Mouse (Mus musculus) hindbrain, embryonic 15.5 days (tissue): ENCODE results near the gene Nyap1. TPM values are rescaled to one million over a fixed set of nuclear protein-coding genes. Genes with fewer than 3 reads are reported as not detected.

Experiments used
- ATAC-seq: fragments of 200-750 bp; cut with Nextera tagmentation; 2 replicates; pipeline ENCODE4 v1.8.0; 2017; ENCODE audit warnings: low read depth, moderate number of reproducible peaks, moderate TSS enrichment; ENCODE audit not compliant: low FRiP score
- H3K27ac ChIP-seq: fragments of 300-500 bp; sonication (generic); replicated peaks from 2 replicates; pipeline ENCODE4 v1.5.1; 2015; ENCODE audit warnings: mild to moderate bottlenecking, inconsistent platforms
- H3K27me3 ChIP-seq: fragments of 300-500 bp; sonication (generic); 2 replicates; pipeline ENCODE4 v1.6.1; 2015; ENCODE audit warnings: control low read depth, inconsistent platforms
- H3K36me3 ChIP-seq: fragments of 300-500 bp; sonication (generic); 2 replicates; pipeline ENCODE4 v1.6.1; 2015; ENCODE audit warnings: control low read depth, inconsistent platforms
- H3K4me1 ChIP-seq: fragments of 300-500 bp; sonication (generic); replicated peaks from 2 replicates; pipeline ENCODE4 v1.6.1; 2015; ENCODE audit warnings: control low read depth, inconsistent platforms
- H3K4me2 ChIP-seq: fragments of 300-500 bp; sonication (generic); 2 replicates; pipeline ENCODE4 v1.6.1; 2015; ENCODE audit warnings: moderate library complexity, mild to moderate bottlenecking, inconsistent platforms
- H3K4me3 ChIP-seq: fragments of 300-500 bp; sonication (generic); 2 replicates; pipeline ENCODE4 v1.5.1; 2015; ENCODE audit warnings: mild to moderate bottlenecking, inconsistent platforms
- H3K9ac ChIP-seq: fragments of 300-500 bp; sonication (generic); 2 replicates; pipeline ENCODE4 v1.6.1; 2015; ENCODE audit warnings: inconsistent platforms
- H3K9me3 ChIP-seq: fragments of 300-500 bp; sonication (generic); 2 replicates; pipeline ENCODE4 v1.6.1; 2016; ENCODE audit warnings: control low read depth, inconsistent platforms
- WGBS: fragments of 180-500 bp; shearing (Covaris S2); methylation state at CpG from one replicate; pipeline ENCODE4 v1.1.7; 2015; 5-methylcytosine and 5-hydroxymethylcytosine counted together
- polyA plus RNA-seq: library from polyadenylated mRNA; unstranded; fragments of >200 nt; fragmentation: Nextera tagmentation; extraction: Ambion mirVana; gene quantifications from 2 replicates; pipeline ENCODE4 v1.2.1, GENCODE M21; 2015

The Nyap1 gene
- 44.1 and 48.5 TPM in 2 replicates for polyA plus RNA-seq

DNA sequence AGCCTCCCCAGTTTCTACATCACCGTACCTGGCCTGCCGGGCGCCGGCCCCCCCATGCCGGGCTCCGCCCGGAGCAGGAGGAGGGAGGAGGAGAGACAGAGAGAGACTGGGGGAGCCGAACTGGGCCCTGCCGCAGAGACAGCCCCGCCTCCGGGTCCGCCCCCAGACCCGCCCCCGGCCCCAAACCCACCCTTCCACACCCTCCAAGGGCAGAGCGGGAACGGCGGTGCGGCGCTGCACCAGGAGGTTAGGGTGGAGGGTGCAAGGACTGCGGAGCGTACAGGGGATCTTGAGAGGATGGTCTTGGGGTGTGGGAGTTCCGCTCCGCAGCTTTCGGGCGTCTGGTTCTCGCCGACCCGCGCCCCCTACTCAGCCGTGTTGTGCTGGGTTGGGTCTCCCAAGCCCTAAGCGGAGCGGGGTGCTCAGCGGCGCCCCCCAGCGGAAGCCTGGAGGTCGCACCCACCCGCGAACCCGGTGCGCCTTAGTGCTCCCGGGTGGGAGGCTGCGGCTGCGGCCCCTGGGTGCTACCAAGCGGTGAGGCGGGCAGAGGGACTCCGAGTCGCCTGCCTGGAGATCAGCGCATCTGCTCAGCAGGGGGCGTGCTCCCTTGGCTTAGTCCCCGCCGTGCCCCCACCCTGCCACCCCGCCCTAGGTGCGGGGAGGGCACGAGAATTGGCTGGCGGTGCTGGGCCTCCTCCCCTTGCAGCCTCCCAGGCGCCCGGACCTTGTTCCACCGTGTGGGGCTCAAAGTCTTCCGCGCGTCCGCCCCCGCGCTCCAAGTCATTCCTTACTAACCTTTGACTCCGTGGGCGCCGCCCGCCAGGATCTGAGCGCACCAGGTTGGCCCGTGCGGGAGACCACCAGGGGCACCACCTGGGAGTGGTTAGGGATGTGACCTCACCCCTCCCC lies at the start of gene Nyap1:
TSS of gene Nyap1 (minus strand) at position 585 of the 909 bp plus-strand sequence.
- 0 out of 2 replicates have a peak, but pooled peaks cover 10% of the 10 kb centered on the region for H3K36me3 ChIP-seq
- H3K4me1 ChIP-seq: peaks cover 41% of the 10 kb centered on the region
- 0% methylated on average over 64 of the region's 71 CpGs for WGBS
- peak within 1 kb of the TSS; percentile 62 for H3K9ac ChIP-seq
- H3K27ac ChIP-seq: peak within 1 kb of the TSS; percentile 93
- peak within 1 kb of the TSS; percentile 94 for H3K4me2 ChIP-seq
- H3K27me3 ChIP-seq: no peaks in the 10 kb centered on the region
- peak within 1 kb of the TSS; percentile 64 for H3K4me3 ChIP-seq
- ATAC-seq: peak; percentile 90
- no peaks in the 10 kb centered on the region for H3K9me3 ChIP-seq

DNA sequence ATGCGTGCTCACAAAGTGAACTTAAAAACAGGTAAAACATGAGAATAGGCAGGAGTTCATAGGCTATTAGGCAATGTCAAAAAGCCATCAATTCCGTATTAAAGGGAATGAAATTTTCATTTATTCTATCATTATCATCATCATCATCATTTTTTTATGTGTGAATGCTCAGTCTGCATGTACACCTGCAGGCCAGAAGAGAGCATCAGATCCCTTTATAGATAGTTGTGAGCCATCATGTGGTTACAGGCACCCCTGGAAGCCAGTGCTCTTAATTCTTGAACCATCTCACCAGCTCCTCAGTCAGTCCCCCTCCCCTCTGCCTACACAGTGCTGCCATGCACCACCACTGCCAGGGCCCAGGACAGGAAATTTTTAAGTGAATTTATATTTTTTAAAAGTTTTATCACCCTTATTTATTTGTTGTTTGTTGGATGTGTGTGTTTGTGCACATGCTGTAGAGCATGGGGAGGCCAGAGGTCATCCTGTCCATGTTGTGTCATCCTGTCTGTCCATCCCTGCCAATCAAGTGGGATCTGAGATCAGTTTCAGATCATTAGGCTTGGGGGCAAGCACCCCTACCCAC lies 47.6 kb upstream of the Nyap1 start:
- 95% methylated on average over 2 of the region's 2 CpGs for WGBS
- Histone ChIP-seq H3K4me2 (no peak overlapping the region), H3K4me3 (no peak overlapping the region), H3K4me1 (peaks cover 20% of the 10 kb centered on the region), H3K27me3 (no peaks in the 10 kb centered on the region; the same call in 1 of the 2 replicates), H3K36me3 (no peaks in the 10 kb centered on the region), H3K9ac (no peak overlapping the region), H3K9me3 (no peaks in the 10 kb centered on the region), H3K27ac (no peak overlapping the region)
- no peak for ATAC-seq

DNA sequence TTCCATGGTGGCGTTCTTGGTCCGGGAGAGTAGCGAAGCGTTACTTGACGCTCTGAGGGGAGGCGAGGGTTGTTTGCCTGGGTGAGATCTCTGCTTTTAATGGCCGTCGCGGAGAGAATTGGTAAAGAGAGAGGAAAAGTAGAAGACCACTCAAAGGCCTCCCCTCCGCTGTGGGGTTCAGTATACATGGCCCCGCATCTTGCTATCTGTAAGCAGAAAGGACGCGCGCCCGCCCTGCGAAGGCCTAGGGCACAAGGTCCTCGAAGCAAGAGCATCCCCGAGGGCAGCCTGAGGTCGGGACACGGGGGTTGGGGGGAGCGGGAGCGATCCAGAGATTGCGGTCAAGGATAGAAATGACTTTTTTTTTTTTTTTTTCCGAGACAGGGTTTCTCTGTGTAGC lies 46.8 kb upstream of the Nyap1 start:
- Histone ChIP-seq H3K4me2 (peak overlapping the region; percentile 79), H3K9ac (peak overlapping the region; percentile 16; the same call in 1 of the 2 replicates), H3K27me3 (no peaks in the 10 kb centered on the region; the same call in 1 of the 2 replicates), H3K4me3 (peak overlapping the region; percentile 77), H3K36me3 (0 out of 2 replicates have a peak, but pooled peaks cover 3% of the 10 kb centered on the region), H3K27ac (no peak overlapping the region), H3K4me1 (peaks cover 29% of the 10 kb centered on the region), H3K9me3 (no peaks in the 10 kb centered on the region)
- no peak for ATAC-seq
- 72% methylated on average over 24 of the region's 24 CpGs for WGBS

DNA sequence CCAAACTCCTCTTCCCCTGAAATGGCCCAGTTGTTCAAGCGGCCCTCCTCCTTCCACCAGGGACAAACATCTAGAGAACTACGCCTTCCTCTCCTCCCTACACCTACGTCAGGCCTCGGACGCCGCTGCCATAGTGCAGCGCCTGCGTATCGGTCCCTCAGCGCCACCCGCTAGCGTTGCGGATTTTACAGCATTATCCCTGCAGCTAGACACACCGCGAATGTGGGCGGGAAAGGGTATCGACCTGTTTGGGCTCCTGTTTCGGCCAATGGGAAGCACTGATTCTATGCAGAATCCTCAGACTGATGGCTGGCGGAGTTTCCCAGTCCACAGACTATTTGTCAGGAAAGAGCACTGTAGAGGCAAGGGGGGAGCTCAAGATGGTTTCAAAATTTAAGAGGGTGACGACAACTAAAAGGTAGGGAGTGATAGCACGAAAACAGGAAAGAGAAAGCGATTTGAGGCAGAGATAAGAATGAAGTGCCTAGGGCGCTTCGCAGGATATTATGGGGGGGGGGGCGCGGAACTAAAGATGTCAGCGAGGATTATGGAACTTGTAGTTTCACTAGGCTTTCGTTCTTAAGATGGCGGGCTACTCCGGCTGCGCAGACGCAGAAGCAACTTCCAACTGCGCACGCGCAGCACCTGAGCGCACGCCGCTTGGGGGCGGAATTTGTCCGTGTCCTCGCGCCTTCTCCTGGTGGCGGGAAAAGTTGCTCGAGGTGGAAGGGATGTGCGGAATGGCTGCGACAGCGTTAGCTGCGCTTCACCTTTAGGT lies 45.9 kb upstream of the Nyap1 start, which contains the start of the genes Mepce and Zcwpw1:
TSS of gene Mepce (minus strand) at position 505 of the 778 bp plus-strand sequence.
TSS of gene Zcwpw1 (plus strand) at position 648 of the 778 bp plus-strand sequence.
- Histone ChIP-seq H3K9me3 (no peaks in the 10 kb centered on the region), H3K27ac (peak within 1 kb of the TSS; percentile 99), H3K9ac (peak within 1 kb of the TSS; percentile 93), H3K36me3 (peaks cover 10% of the 10 kb centered on the region), H3K4me3 (peak within 1 kb of the TSS; percentile 77), H3K27me3 (no peaks in the 10 kb centered on the region; the same call in 1 of the 2 replicates), H3K4me1 (peaks cover 37% of the 10 kb centered on the region), H3K4me2 (peak within 1 kb of the TSS; percentile 79)
- ATAC-seq: peak; percentile 73
- whole genome bisulfite sequencing: under 1% methylated on average over 48 of the region's 48 CpGs

DNA sequence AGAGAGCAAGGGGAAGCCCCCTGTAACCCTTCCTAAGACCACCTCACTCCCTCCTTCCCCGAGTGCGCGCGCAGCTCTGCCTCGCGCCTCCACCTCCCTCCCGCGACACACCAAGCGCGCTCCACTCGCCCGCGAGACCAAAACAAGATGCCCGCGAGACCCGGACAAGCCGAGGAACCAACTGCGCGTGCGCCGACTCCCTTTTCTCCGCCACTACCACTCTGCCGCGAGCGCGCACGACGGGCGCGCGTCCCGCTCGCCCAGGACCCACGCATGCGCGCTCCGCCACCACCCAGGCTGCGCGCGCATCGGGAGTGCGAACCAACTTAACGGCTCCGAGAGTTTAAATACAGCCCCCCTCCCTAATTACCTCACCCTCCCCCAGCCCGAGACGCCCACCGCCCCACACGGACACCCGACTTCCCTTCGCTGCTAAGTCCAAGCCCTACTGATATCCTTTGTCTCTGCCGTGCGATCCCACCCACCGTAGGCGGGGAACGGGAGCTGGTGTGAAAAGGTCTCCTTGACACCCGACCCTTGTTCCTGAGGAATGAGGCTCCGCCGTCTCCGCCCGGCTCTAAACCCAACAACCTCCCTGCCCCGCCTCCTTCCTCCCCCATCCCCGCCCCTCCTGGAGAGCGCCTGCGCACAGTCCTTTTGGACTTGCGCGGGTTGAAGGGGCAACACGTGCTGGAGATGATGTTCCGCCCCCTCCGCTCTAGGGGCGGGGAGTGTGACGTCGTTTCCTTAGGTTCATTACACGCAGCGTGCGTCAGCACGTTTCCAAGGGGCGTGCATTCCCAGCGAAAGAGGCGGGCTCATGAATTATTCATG lies 44.9 kb upstream of the Nyap1 start:
- Histone ChIP-seq H3K4me2 (peak overlapping the region; percentile 79), H3K36me3 (peaks cover 21% of the 10 kb centered on the region), H3K4me1 (peaks cover 47% of the 10 kb centered on the region), H3K9ac (peak overlapping the region; percentile 93), H3K9me3 (no peaks in the 10 kb centered on the region), H3K27ac (peak overlapping the region; percentile 99), H3K4me3 (peak overlapping the region; percentile 77), H3K27me3 (no peaks in the 10 kb centered on the region; the same call in 1 of the 2 replicates)
- peak; percentile 90 for ATAC-seq
- WGBS: under 1% methylated on average over 76 of the region's 79 CpGs

DNA sequence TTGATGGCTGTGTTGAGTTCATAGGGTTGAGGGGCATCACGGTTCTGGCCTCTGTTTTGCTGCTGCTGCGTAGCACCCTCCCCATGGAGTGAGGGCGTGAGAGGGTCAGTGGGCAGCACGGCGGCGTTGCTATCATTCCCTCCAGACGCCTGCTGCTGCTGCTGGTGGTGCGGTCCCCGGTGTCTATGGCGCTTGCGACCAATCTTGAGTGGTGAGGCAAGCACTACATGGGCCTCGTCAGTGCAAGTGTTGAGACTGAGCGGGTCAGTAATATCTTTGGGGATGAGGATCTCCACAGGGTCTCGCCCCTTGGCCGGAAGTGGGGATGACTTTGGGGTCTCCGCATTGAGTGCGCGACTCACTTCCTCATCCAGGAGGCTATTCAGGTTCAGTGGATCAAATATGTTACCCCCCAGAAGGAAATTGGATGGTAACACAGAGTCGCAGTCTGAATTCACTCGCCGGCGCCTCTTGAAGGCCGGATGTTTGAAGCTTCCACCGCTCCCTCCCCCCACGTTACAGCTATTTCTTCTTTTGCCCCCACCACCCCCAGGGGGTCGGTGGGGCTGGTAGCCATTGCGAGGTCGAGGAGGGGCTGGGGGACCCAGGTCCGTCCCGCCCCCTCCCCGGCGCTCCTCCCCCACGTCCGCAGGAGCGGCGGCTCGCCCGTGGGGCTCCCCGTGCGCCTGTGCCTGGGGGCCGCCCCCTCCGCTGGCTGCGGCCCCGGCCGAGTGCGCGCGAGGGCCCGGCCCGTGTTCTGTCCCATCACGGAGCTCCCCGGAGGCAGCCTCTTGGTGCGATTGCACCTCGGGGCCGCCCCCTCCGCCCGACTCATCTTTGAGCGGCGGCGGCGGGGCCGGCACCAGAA lies 44.0 kb upstream of the Nyap1 start:
- WGBS: 2% methylated on average over 44 of the region's 62 CpGs
- H3K36me3 ChIP-seq: peaks cover 30% of the 10 kb centered on the region
- H3K9me3 ChIP-seq: no peaks in the 10 kb centered on the region
- peak overlapping the region; percentile 99 for H3K27ac ChIP-seq
- H3K4me3 ChIP-seq: peak overlapping the region; percentile 77
- H3K4me1 ChIP-seq: peaks cover 56% of the 10 kb centered on the region
- no peaks in the 10 kb centered on the region; the same call in 1 of the 2 replicates for H3K27me3 ChIP-seq
- H3K4me2 ChIP-seq: peak overlapping the region; percentile 79
- H3K9ac ChIP-seq: peak overlapping the region; percentile 93
- ATAC-seq: peak; percentile 9; the same call in 1 of the 2 replicates

DNA sequence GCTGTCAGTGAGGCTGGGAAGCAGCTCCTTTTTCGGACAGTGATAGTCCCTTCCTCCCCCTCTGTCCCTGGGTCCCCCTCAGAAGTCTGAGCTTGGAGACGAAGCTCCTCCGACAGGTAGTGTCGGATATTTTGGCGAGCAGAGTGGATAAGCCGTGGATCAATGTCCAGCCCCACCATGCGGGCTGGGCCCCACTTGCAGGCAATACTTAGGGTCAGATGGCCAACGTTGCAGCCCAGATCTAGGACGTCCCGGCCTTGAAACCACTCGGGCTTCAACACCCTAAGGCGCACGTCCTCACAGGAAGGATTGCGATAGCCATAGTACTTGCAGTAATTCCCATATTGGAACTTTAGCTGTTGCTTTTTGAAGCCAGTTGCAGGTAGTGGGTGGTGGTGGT lies 43.1 kb upstream of the Nyap1 start:
- WGBS: 84% methylated on average over 14 of the region's 14 CpGs
- H3K36me3 ChIP-seq: peaks cover 30% of the 10 kb centered on the region
- peak overlapping the region; percentile 79 for H3K4me2 ChIP-seq
- peaks cover 64% of the 10 kb centered on the region for H3K4me1 ChIP-seq
- ATAC-seq: no peak
- H3K9ac ChIP-seq: peak overlapping the region; percentile 93
- H3K27ac ChIP-seq: peak overlapping the region; percentile 99; the same call in 1 of the 2 replicates
- H3K27me3 ChIP-seq: no peaks in the 10 kb centered on the region; the same call in 1 of the 2 replicates
- peak overlapping the region; percentile 77 for H3K4me3 ChIP-seq
- H3K9me3 ChIP-seq: no peaks in the 10 kb centered on the region

DNA sequence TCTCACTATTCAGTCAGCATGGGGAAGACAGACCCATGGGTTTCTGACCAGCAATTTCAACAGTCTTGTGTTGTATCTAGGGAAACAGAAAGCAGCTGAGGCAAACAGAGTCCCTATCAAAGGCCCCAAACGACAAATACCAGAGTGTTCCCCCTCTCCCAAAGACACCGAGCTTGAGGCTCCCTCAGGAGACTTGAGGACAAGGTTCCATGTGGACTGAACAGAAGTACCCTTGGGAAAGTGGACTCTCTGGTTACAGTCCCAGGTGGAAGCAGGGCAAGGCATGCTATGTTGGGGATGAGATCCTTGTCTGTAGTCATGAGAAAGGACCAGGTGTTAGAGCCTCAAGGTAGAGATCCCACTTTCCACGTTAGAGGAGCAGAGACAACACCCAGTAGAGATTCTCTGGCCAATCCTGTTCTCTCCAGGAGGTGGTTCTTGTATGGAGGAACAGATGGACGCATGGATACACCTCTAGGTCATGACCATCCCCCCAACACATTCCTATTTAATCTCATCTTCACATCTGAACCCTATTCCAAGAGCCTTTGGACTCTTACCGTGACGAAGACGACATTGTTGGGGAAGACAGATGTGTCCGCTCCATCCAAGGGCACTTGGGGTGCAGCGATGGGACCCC lies 42.6 kb upstream of the Nyap1 start:
- ATAC-seq: no peak
- H3K4me1 ChIP-seq: peaks cover 66% of the 10 kb centered on the region

DNA sequence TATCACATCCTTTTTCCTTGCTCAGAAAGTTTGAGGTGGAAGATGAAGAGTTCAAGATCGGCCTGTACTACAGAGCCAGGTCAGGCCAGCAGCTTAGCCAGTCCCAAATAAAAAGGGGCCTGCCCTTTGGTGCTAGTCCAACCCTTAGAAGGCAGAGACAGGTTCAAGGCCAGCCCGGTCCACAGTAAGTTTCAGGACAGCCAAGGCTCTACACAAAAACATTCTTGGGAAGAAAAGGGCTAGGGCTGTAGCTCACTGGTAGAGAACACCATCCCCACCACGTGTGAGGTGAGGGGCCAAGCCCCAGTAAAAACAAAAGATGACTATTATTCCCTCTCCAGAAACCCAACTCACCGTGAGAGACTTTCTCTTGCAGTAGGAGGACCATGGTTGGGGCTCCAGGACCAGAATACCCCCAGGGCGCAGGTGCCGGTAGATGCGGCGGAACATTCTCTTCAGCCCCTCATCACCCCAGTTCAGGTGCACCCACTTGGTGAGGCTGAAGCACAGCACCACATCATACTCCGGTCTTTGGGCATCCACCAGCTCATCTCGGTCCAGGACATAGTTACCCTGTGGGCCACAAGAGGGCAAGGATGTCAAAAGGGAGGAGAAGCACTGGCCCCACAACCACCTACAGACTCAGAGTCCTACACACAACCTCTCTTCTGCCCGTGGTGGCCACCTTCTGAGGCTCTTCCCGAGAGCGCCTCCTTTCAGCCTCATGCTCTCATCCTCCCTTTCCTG lies 41.5 kb upstream of the Nyap1 start:
- Histone ChIP-seq H3K4me1 (peaks cover 64% of the 10 kb centered on the region), H3K27ac (no peak overlapping the region)
- ATAC-seq: no peak

More for the DNA sequence above, 42.6 kb upstream of the Nyap1 start:
- Histone ChIP-seq H3K9ac (peak overlapping the region; percentile 93), H3K4me2 (peak overlapping the region; percentile 79), H3K36me3 (peaks cover 30% of the 10 kb centered on the region), H3K9me3 (no peaks in the 10 kb centered on the region), H3K27ac (no peak overlapping the region), H3K4me3 (peak overlapping the region; percentile 77), H3K27me3 (no peaks in the 10 kb centered on the region; the same call in 1 of the 2 replicates)
- WGBS: 64% methylated on average over 9 of the region's 9 CpGs

More for the DNA sequence above, 41.5 kb upstream of the Nyap1 start:
- Histone ChIP-seq H3K4me3 (peak overlapping the region; percentile 77), H3K27me3 (no peaks in the 10 kb centered on the region), H3K9ac (peak overlapping the region; percentile 93; the same call in 1 of the 2 replicates), H3K9me3 (no peaks in the 10 kb centered on the region), H3K4me2 (peak overlapping the region; percentile 79), H3K36me3 (peaks cover 30% of the 10 kb centered on the region)
- WGBS: 80% methylated on average over 13 of the region's 13 CpGs
